Mouse (Mus musculus) T-helper 2 cell (primary cell): ENCODE measurements around the gene Gm17018.

Source experiments
- in situ Hi-C: fragments of 300-600 bp; cut with MboI, MseI; formaldehyde crosslinking; loops from one replicate; pipeline ENCODE4 v1.15.1; 2025; ENCODE audit warnings: high pct_unique_total_duplicates

The Gm17018 gene

DNA sequence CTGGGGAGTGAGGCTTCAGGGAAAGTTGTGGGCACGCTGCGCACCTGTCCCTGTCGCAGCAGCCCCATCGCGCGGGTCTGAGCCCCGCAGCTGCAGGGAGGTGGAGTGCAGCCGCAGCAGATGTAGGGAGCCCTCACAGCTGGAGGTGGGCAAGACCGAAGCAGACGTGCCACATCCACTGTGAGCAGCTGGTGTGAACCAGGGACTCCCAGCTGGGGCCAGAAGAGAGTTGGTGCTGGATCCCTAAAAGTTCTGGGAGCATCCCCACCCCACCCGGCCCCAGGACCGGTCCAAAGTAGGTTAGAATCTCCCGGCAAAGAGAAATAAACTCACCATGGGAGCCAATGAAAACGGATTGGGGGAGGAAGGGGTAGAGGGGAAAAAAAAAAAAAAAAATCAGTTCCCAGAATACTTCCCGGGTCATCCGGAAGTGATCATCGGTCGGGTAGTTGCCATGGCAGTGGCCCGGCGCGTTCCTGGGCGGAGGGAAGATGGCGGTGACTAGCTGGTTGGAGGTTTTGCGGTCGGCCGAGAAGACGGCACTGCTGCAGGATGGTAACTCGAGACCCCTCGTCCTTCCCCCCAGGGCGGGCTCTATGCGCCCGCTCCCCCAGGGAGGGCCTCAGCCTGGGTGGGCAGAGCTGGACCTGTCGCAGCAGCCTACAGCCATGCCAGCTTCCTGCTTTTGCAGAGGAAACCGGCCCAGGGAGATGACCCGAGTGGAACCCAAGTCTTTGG lies at the start of gene Gm17018, which contains the start of gene Poll:
Gene Gm17018 (plus strand): TSS at position 463 of the 738 bp plus-strand sequence.
Gene Poll (minus strand): TSS at position 379 of the 738 bp plus-strand sequence.
- in situ Hi-C loops = no loop called here

- in situ Hi-C loops = loop anchor here (10.0 kb wide), 1 partner anchor 1404 kb away; no protein-coding TSS in a partner anchor
Measured at GRCm38 (mm10) chr19:45510680-45511079, 49.7 kb upstream of the Gm17018 start.

- in situ Hi-C loops = loop anchor here (10.0 kb wide), 1 partner anchor 1403 kb away; no protein-coding TSS in a partner anchor
Measured at GRCm38 (mm10) chr19:45511406-45511805, 49.0 kb upstream of the Gm17018 start.

DNA sequence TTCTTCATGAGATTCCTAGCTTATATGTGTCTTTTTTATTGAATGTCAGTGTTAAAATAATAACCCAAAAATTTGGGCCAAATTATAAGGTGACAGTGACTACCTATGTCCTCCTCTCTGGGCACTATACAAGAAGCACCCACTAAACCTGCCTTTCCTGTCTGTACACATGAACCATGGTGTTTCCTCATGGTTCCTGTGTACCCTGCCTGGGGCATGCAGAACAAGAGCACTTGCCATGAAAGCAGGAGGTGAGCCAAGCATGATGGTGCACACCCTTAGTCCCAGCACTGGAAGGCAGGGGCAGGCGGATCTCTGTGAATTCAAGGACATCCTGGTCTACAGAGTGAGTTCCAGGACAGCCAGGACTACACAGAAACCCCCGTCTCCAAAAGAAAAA lies 45.1 kb upstream of the Gm17018 start:
- in situ Hi-C loops = loop anchor here (10.0 kb wide), 1 partner anchor 1399 kb away; no protein-coding TSS in a partner anchor

GRCm38 (mm10) chr19:45516264-45516663 lies 44.2 kb upstream of the Gm17018 start:
- in situ Hi-C loops = loop anchor here (10.0 kb wide), 1 partner anchor 1399 kb away; no protein-coding TSS in a partner anchor

GRCm38 (mm10) chr19:45527382-45527781 lies 33.0 kb upstream of the Gm17018 start:
- in situ Hi-C loops = no loop called here

DNA sequence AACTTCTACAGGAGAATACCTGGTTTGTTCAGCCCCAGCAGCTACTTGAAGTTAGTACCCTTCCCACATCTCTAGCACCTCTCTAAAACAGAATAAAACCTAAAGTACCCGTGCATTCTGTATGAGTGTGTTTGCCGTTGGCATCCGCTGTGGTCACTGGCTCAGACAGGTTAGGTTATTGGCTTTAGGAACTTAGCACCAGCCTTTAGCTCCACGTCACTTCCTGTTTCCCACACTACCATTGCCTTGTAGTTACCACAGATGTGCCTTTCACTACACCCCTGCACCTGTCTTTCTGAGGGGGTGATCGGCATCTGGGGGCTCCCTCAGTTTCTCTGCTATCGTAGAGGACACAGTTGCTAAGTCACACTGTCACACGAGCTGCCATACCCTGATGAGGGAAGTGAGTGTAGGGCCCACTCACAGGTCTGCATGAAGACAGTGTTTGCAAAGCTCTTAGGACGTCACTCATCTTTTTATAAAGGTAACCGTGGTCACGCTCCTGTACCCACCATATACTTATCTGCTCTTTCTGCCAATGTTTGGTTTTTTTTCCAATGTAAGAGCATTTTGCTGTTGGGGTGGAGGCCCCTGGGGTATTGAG lies 32.4 kb upstream of the Gm17018 start:
- in situ Hi-C loops = no loop called here

DNA sequence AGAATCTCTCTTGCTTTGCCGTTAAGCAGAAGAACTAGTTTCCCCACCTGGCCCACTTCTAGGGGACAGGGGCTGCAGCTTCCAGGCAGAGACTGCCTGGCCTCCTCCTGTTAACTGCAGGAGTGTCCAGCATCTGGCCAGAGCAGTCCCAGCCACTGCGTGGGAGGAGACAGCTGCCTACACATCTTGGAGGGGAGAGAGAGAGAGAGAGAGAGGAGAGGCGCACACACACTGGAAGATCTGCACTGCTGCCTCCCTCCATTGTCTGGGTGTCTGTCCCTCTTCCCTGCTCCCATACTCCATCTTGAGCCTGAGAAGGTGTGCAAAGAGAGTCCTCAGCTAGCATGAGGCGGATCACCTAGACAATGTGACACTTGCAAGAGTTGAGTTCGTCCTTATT lies 31.1 kb upstream of the Gm17018 start:
- in situ Hi-C loops = no loop called here

GRCm38 (mm10) chr19:45530200-45530995 lies 30.0 kb upstream of the Gm17018 start:
- in situ Hi-C loops = no loop called here

GRCm38 (mm10) chr19:45531554-45531953 lies 28.9 kb upstream of the Gm17018 start:
- in situ Hi-C loops = no loop called here

- in situ Hi-C loops = no loop called here
Measured at GRCm38 (mm10) chr19:45533617-45534016, 26.8 kb upstream of the Gm17018 start.

- in situ Hi-C loops = no loop called here
Measured at GRCm38 (mm10) chr19:45535214-45535735, 25.1 kb upstream of the Gm17018 start.

DNA sequence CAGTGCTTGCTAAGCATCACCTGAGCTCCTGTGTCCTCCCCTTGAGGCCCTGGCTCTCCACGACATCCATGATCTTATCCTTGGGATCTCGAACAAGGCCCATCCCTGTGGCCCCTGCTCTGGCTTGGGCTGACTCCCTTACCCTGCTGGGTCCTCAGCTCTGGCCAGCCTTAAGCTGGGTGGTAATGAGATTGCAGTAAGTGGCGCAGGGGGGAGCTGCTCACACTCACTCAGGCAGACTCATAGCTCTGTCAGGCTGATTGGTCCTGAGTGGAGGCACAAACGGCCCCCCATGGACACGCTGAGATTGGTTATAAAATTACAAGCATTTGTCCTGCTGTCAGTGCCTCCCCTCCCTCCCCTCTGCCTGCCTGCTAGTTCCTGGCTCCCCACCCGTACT lies 24.5 kb upstream of the Gm17018 start:
- in situ Hi-C loops = no loop called here

DNA sequence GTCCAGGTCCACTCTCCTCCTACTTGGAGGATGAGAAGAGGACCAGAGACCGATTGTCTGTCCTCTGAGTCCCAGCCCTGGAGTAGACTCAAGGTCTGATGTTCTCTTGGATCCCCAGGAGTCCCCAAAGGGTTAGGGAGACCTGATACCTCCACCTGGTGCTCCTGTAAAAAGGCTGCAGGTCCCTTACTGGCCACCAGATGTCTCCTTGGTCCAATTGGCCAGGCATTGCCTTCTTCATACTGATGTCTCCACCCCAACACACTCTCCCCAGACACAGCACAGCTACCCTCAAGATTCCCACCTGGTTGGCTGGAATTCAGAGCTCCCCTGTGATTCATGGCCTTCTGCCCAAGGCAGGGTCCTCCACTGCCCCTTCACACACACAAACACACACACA lies 22.9 kb upstream of the Gm17018 start:
- in situ Hi-C loops = no loop called here

- in situ Hi-C loops = no loop called here
Measured at GRCm38 (mm10) chr19:45540657-45541408, 19.6 kb upstream of the Gm17018 start.

GRCm38 (mm10) chr19:45541409-45542041 lies 18.9 kb upstream of the Gm17018 start:
- in situ Hi-C loops = no loop called here

DNA sequence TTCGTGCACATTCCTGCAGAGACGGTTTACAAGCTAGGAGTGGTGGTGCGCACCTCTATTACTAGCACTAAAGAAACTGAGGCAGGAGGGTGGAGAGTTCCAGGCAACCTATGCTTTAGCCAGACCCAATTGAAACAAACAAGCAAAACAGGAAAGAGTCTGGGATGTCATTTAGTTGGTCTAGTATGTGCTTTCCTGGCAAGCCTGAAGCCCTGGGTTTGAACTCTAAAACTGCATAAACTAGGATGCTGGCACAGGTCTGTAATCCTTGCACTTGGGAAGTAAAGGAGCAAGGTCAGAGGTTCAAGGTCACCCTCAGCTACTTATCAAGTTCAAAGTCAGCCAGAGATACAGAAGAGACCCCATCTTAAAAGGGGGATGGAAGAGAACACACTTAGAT lies 18.4 kb upstream of the Gm17018 start:
- in situ Hi-C loops = no loop called here

GRCm38 (mm10) chr19:45544152-45544924 lies 16.1 kb upstream of the Gm17018 start:
- in situ Hi-C loops = no loop called here

DNA sequence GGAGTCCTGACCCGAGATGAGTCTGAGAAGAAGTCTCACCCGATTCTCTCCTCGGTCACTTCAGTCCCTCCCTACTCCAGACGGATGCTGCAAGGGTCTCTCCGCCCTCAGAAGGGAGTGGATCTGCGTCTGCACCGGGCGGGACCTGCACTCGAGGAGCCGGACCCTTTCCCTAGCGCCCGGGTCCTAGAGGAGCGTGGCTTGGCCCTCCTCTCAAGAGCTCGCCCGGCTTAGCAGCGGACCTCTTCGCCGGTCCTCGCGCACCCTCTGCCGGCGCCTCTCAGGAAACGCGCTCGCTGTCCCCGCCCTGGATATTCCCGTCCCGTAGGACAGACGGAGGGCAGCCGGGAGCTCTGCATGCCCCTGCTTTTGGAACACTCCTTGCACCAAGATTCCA lies 15.5 kb upstream of the Gm17018 start:
- in situ Hi-C loops = loop anchor here (5.0 kb wide), 1 partner anchor 308 kb away; the partner anchor contains the start of gene Lbx1

DNA sequence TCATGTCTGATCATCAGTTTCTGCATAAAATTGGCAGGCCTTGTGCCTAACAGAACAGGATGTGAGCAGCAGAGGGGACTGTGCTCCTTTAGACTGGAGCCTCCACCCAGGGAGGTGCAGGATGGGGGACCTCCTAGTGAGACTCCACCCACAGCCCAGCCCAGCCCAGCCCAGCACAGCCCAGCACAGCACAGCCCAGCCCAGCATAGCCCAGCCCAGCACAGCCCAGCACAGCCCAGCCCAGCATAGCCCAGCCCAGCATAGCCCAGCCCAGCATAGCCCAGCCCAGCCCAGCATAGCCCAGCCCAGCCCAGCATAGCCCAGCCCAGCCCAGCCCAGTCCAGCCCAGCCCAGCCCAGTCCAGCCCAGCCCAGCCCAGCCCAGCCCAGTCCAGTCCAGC lies 12.2 kb upstream of the Gm17018 start:
- in situ Hi-C loops = loop anchor here (5.0 kb wide), 1 partner anchor 311 kb away; the partner anchor contains the start of gene Lbx1
